Mouse (Mus musculus): Measurements from ENCODE around the gene Rcan1. TPM values are rescaled to one million over a fixed set of nuclear protein-coding genes. Genes with fewer than 3 reads are reported as not detected.

Gene Rcan1
- polyA plus RNA-seq, 1 experiment, result 11.6 TPM

DNA sequence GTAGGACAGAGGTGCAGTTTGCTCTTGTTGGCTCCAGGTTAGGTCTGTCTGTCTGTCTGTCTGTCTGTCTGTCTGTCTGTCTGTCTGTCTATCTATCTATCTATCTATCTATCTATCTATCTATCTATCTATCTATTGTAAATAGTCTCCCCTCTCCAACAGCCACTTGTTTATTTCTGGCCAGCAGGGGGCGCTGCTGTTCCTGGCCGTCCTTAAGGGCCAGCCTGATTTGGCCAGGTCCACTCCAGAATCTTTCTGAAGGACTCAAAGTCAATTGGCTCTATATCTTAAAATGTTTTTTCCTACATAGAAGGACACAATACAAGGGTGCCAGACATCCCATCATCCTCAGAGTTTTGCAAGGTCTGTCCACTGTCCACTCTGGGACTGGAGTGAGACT lies 85.6 kb downstream of the Rcan1 start:
- no peak overlapping the region for H3K27ac ChIP-seq (ENCODE audit: control insufficient read depth, insufficient read depth, low read depth, low read length)
- TF ChIP-seq CTCF (IDR thresholded peaks at IDR 0.05; ENCODE audit: control insufficient read depth, insufficient read depth, insufficient replicate concordance, low read depth, low read length), result peak; percentile 75
- no peak for TF ChIP-seq POLR2A (IDR thresholded peaks at IDR 0.05; ENCODE audit: control insufficient read depth, low read depth, low read length)
- no peaks in the 10 kb centered on the region for H3K36me3 ChIP-seq (ENCODE audit: control insufficient read depth, insufficient read depth, low read length)
- H3K4me1 ChIP-seq (ENCODE audit: control insufficient read depth, insufficient read depth, low read length), result no peaks in the 10 kb centered on the region
- H3K4me3 ChIP-seq (ENCODE audit: control insufficient read depth, low read depth, low read length), result no peak overlapping the region
- no peaks in the 10 kb centered on the region for H3K27me3 ChIP-seq (ENCODE audit: control insufficient read depth, insufficient read depth, low read length)

DNA sequence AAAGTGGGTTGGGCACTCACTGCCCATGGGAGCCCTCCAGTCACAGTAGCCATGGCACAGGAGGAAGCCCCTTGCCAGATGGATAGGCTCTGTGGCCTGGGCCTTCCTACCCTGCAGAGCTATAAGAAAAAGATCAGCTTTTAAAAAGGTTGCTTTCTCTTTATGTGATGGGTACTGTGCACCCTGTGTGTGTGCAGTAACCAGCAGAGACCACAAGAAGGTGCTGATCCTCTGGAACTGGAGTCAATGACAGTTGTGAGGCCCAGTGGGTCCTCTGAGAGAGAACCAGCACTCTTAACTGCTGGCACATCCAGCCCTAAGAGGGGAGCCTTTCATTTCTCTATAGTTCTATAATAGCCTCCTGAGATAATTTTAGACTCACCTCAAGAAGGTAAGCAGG lies 87.3 kb downstream of the Rcan1 start:
- Histone ChIP-seq H3K36me3 (ENCODE audit: control insufficient read depth, insufficient read depth, low read length) (no peaks in the 10 kb centered on the region), H3K27me3 (ENCODE audit: control insufficient read depth, insufficient read depth, low read length) (no peaks in the 10 kb centered on the region), H3K4me3 (ENCODE audit: control insufficient read depth, low read depth, low read length) (no peak overlapping the region), H3K27ac (ENCODE audit: control insufficient read depth, insufficient read depth, low read depth, low read length) (no peak overlapping the region), H3K4me1 (ENCODE audit: control insufficient read depth, insufficient read depth, low read length) (no peaks in the 10 kb centered on the region)
- TF ChIP-seq POLR2A (IDR thresholded peaks at IDR 0.05; ENCODE audit: control insufficient read depth, low read depth, low read length) (no peak), CTCF (IDR thresholded peaks at IDR 0.05; ENCODE audit: control insufficient read depth, insufficient read depth, insufficient replicate concordance, low read depth, low read length) (no peak)

DNA sequence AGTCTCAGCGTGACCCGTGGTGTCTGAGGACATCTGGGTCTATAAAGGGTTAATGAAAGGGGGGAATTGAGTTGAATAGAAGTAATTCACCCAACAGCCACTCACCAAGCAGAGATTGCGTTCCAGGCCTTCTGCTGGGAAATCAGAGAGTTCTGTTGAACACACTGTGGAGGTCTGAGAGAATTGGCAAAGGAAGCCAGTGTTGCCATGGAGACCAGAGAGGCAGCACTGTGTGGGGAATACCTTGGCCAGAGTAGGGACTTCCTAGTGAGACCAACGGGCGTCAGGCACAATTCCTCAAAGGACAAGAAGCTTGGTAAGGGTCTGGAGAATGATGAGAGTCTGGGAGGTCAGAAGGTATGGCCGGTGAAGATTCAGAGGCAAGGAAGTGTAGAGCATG lies 88.2 kb downstream of the Rcan1 start:
- Histone ChIP-seq H3K27ac (ENCODE audit: control insufficient read depth, insufficient read depth, low read depth, low read length) (no peak overlapping the region), H3K4me3 (ENCODE audit: control insufficient read depth, low read depth, low read length) (no peak overlapping the region), H3K4me1 (ENCODE audit: control insufficient read depth, insufficient read depth, low read length) (no peaks in the 10 kb centered on the region), H3K27me3 (ENCODE audit: control insufficient read depth, insufficient read depth, low read length) (no peaks in the 10 kb centered on the region), H3K36me3 (ENCODE audit: control insufficient read depth, insufficient read depth, low read length) (no peaks in the 10 kb centered on the region)
- no peak for TF ChIP-seq CTCF (IDR thresholded peaks at IDR 0.05; ENCODE audit: control insufficient read depth, insufficient read depth, insufficient replicate concordance, low read depth, low read length)

DNA sequence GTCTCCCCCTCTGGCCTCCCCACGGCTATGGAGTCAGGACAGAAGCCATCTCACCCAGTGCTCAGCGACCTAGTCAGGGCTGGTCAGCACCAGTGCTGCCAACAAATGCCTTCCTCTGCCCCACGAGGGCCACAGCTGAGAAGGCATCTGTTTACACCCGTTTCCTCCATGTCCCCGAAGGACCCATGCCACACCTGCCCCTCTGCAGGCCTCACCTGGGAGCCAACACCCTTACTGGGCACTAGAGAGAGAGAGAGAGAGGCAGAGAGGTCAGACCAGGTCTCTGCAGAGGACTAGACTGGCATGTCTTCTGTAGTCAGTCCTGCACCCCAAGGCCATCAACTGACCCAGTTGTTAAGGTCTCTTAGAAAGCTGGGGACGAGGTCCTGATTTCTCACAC lies 89.6 kb downstream of the Rcan1 start:
- no peaks in the 10 kb centered on the region for H3K4me1 ChIP-seq (ENCODE audit: control insufficient read depth, insufficient read depth, low read length)
- H3K27ac ChIP-seq (ENCODE audit: control insufficient read depth, insufficient read depth, low read depth, low read length), result no peak overlapping the region
- no peak overlapping the region for H3K4me3 ChIP-seq (ENCODE audit: control insufficient read depth, low read depth, low read length)
- no peak for TF ChIP-seq CTCF (IDR thresholded peaks at IDR 0.05; ENCODE audit: control insufficient read depth, insufficient read depth, insufficient replicate concordance, low read depth, low read length)
- no peak for TF ChIP-seq POLR2A (IDR thresholded peaks at IDR 0.05; ENCODE audit: control insufficient read depth, low read depth, low read length)
- no peaks in the 10 kb centered on the region for H3K27me3 ChIP-seq (ENCODE audit: control insufficient read depth, insufficient read depth, low read length)
- no peaks in the 10 kb centered on the region for H3K36me3 ChIP-seq (ENCODE audit: control insufficient read depth, insufficient read depth, low read length)

DNA sequence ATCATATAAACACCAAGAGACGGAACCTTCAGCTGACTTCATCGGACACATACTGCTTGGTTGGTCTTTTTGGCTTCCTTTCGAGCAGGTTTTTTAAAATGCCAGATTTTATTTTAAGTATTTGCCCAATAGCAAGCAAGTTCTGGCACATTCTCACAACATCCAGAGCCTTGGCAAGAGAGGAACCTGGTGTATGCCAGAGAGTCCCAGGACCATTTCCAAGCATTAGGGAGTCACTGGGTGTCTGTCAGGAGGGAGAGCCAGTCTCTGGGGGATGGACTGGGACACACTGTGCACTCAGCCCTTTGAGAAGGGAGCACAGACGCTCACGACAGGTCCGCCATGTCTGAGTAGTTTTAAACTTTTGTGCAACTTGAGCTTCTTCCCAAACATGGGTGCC lies 93.7 kb downstream of the Rcan1 start:
- Histone ChIP-seq H3K27me3 (ENCODE audit: control insufficient read depth, insufficient read depth, low read length) (no peaks in the 10 kb centered on the region), H3K4me3 (ENCODE audit: control insufficient read depth, low read depth, low read length) (no peak overlapping the region), H3K4me1 (ENCODE audit: control insufficient read depth, insufficient read depth, low read length) (peaks cover 7% of the 10 kb centered on the region), H3K27ac (ENCODE audit: control insufficient read depth, insufficient read depth, low read depth, low read length) (no peak overlapping the region), H3K36me3 (ENCODE audit: control insufficient read depth, insufficient read depth, low read length) (no peaks in the 10 kb centered on the region)
- TF ChIP-seq CTCF (IDR thresholded peaks at IDR 0.05; ENCODE audit: control insufficient read depth, insufficient read depth, insufficient replicate concordance, low read depth, low read length) (no peak), POLR2A (IDR thresholded peaks at IDR 0.05; ENCODE audit: control insufficient read depth, low read depth, low read length) (no peak)

DNA sequence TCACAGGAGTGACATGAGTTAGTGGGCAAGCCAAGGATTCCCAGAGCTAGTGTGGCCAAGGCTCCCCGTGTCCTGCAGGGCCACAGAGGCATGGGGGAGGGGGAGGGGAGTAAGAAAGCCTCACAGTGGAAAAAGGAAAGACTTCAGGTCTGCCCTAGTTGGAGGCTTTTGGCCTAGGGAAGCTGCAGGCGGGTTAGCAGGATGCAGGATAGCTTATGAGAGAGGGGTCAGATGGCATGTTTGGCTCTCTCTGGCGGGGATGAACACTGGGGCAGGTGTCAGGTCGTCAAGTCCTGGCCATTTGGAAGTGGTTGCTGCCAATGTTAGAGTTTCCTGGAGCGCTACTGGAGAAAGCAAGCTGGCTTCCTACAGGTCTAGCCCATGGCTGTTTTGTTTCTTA lies 99.0 kb downstream of the Rcan1 start:
- Histone ChIP-seq H3K4me1 (ENCODE audit: control insufficient read depth, insufficient read depth, low read length) (peaks cover 7% of the 10 kb centered on the region), H3K27ac (ENCODE audit: control insufficient read depth, insufficient read depth, low read depth, low read length) (no peak overlapping the region), H3K27me3 (ENCODE audit: control insufficient read depth, insufficient read depth, low read length) (no peaks in the 10 kb centered on the region), H3K4me3 (ENCODE audit: control insufficient read depth, low read depth, low read length) (no peak overlapping the region), H3K36me3 (ENCODE audit: control insufficient read depth, insufficient read depth, low read length) (no peaks in the 10 kb centered on the region)
- no peak for TF ChIP-seq POLR2A (IDR thresholded peaks at IDR 0.05; ENCODE audit: control insufficient read depth, low read depth, low read length)
- no peak for TF ChIP-seq CTCF (IDR thresholded peaks at IDR 0.05; ENCODE audit: control insufficient read depth, insufficient read depth, insufficient replicate concordance, low read depth, low read length)

DNA sequence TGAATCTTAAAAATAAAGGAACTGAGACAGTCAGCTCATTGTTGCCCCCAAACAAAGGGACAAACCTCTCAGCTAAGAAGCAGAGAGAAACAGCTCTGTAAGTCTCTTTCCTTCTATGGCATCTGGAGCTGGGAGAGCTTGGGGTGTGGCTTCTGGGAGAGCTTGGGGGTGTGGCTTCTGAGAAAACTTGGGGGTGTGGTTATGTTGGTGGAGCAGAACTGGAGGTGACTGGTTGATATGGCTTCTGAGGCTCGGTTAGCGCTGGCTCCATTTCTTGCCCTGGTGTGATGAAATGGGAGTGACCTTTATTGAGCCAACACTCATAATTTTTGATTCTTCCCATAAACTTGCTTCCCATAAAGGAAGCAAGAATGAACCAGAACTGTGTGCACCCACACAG lies 101.4 kb downstream of the Rcan1 start:
- no peak overlapping the region for H3K27ac ChIP-seq (ENCODE audit: control insufficient read depth, insufficient read depth, low read depth, low read length)
- no peaks in the 10 kb centered on the region for H3K4me1 ChIP-seq (ENCODE audit: control insufficient read depth, insufficient read depth, low read length)
- no peaks in the 10 kb centered on the region for H3K27me3 ChIP-seq (ENCODE audit: control insufficient read depth, insufficient read depth, low read length)
- TF ChIP-seq CTCF (IDR thresholded peaks at IDR 0.05; ENCODE audit: control insufficient read depth, insufficient read depth, insufficient replicate concordance, low read depth, low read length), result no peak
- H3K36me3 ChIP-seq (ENCODE audit: control insufficient read depth, insufficient read depth, low read length), result no peaks in the 10 kb centered on the region
- H3K4me3 ChIP-seq (ENCODE audit: control insufficient read depth, low read depth, low read length), result no peak overlapping the region

DNA sequence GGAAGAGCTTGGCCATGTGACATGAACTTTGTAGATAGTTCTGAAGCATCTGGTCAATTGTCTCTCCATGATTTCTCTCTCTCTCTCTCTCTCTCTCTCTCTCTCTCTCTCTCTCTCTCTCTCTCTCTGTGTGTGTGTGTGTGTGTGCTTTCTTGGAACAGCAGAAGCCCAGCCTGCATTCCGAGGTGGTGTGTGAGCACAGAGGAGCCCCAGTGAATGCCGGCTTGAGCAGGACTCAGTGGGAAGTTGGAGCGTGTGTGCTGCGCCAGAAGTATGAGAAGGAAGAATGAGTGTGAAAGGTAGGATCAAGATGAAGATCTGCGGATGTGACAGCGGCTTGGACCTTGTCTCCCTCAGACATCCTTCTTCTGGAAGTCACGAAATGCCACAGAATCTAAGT lies 105.2 kb downstream of the Rcan1 start:
- Histone ChIP-seq H3K36me3 (ENCODE audit: control insufficient read depth, insufficient read depth, low read length) (no peaks in the 10 kb centered on the region), H3K27me3 (ENCODE audit: control insufficient read depth, insufficient read depth, low read length) (no peaks in the 10 kb centered on the region), H3K4me3 (ENCODE audit: control insufficient read depth, low read depth, low read length) (no peak overlapping the region), H3K4me1 (ENCODE audit: control insufficient read depth, insufficient read depth, low read length) (no peaks in the 10 kb centered on the region), H3K27ac (ENCODE audit: control insufficient read depth, insufficient read depth, low read depth, low read length) (no peak overlapping the region)
- no peak for TF ChIP-seq POLR2A (IDR thresholded peaks at IDR 0.05; ENCODE audit: control insufficient read depth, low read depth, low read length)
- no peak for TF ChIP-seq CTCF (IDR thresholded peaks at IDR 0.05; ENCODE audit: control insufficient read depth, insufficient read depth, insufficient replicate concordance, low read depth, low read length)
